Mouse (Mus musculus): Measurements from ENCODE around the gene Samd15.

DNA sequence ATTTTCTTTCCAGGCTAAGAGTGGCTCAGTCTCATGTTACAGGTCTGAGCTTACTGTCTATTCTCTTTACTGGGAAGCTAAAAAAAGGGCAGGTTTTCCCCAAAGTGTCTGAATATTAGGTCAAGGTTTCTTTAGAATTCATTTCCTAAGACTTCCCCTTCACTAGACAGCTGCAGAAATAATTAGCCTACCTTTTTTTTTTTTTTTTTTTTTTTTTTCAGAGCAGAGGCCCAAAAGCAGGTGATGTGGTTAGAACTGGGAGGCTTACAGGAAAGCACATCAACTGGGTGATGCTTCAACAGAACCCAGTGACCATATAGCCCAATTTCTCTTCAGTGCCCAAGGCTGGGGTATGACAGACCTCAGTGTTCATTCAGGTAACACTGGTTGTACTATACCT, 3.2 kb upstream of the Samd15 start:
- no peak for TF ChIP-seq CTCF (IDR thresholded peaks at IDR 0.05; ENCODE audit: insufficient read depth, low read depth, low read length)
- no peak for TF ChIP-seq POLR2A (IDR thresholded peaks at IDR 0.05; ENCODE audit: insufficient read depth, low read depth, low read length)
